Mouse (Mus musculus) thymus, adult 2 months (tissue): Measurements from ENCODE around the gene Polr3e. TPM values are rescaled to one million over a fixed set of nuclear protein-coding genes. Genes with fewer than 3 reads are reported as not detected.

Experiments
- DNase-seq: peaks from one replicate; pipeline ENCODE4 v3.0.0; 2021
- H3K27ac ChIP-seq: fragments of 200-500 bp; 2 replicates; pipeline ENCODE4 v1.5.1; 2012; ENCODE audit warnings: low read length, control low read depth; ENCODE audit not compliant: control insufficient read depth, insufficient read depth
- H3K27me3 ChIP-seq: fragments of 200-500 bp; 2 replicates; pipeline ENCODE4 v1.6.1; 2012; ENCODE audit warnings: mild to moderate bottlenecking, low read length, moderate library complexity, mixed read lengths; ENCODE audit not compliant: control insufficient read depth, insufficient read depth
- H3K36me3 ChIP-seq: fragments of 200-500 bp; 2 replicates; pipeline ENCODE4 v1.6.1; 2012; ENCODE audit warnings: mild to moderate bottlenecking, low read length, moderate library complexity; ENCODE audit not compliant: control insufficient read depth, insufficient read depth
- H3K4me1 ChIP-seq: fragments of 200-500 bp; replicated peaks from 2 replicates; pipeline ENCODE4 v1.6.1; 2012; ENCODE audit warnings: low read length; ENCODE audit not compliant: control insufficient read depth, insufficient read depth
- H3K4me3 ChIP-seq: fragments of 200-500 bp; 2 replicates; pipeline ENCODE4 v1.5.1; 2012; ENCODE audit warnings: mild to moderate bottlenecking, low read length, control low read depth, moderate library complexity; ENCODE audit not compliant: control insufficient read depth, insufficient read depth
- CTCF ChIP-seq: fragments of 200-500 bp; IDR thresholded peaks from 2 replicates; pipeline ENCODE4 v1.5.1; 2012; ENCODE audit warnings: mild to moderate bottlenecking, control low read depth, low read length, moderate library complexity, borderline replicate concordance; ENCODE audit not compliant: control insufficient read depth, poor library complexity, insufficient read depth; ENCODE audit errors: extremely low read depth
- POLR2A ChIP-seq: fragments of 200-500 bp; IDR thresholded peaks from 2 replicates; pipeline ENCODE4 v1.6.1; 2012; ENCODE audit warnings: mild to moderate bottlenecking, low read length, control low read depth, moderate library complexity; ENCODE audit not compliant: control insufficient read depth, poor library complexity, insufficient read depth; ENCODE audit errors: extremely low read depth
- WGBS: fragments of 180-500 bp; shearing (Covaris S2); methylation state at CpG from one replicate; pipeline ENCODE4 v1.1.7; 2018; 5-methylcytosine and 5-hydroxymethylcytosine counted together
- polyA plus RNA-seq: library from polyadenylated mRNA; depleted of rRNA; stranded (reverse); fragments of >200 nt; gene quantifications from 2 replicates; pipeline ENCODE4 v1.2.3, GENCODE M21; 2012

Gene Polr3e
- polyA plus RNA-seq, 1 experiment = 18.6 TPM

- no peak for DNase-seq
- no peak overlapping the region for H3K27ac ChIP-seq
- H3K4me1 ChIP-seq = peaks cover 6% of the 10 kb centered on the region; the same call in 1 of the 2 replicates
- H3K4me3 ChIP-seq = no peak overlapping the region
- no peaks in the 10 kb centered on the region for H3K27me3 ChIP-seq
- TF ChIP-seq CTCF (no peak), POLR2A (no peak)
- 96% methylated on average over 4 of the region's 4 CpGs for WGBS
- H3K36me3 ChIP-seq = peaks cover 10% of the 10 kb centered on the region; the same call in 1 of the 2 replicates
These were observed 33.8 kb upstream of the Polr3e start for GRCm38 (mm10) chr7:120883523-120884290.

GRCm38 (mm10) chr7:120884746-120885145, 32.8 kb upstream of the Polr3e start:
- Histone ChIP-seq H3K27ac (no peak overlapping the region), H3K4me1 (peaks cover 5% of the 10 kb centered on the region; the same call in 1 of the 2 replicates), H3K36me3 (peaks cover 10% of the 10 kb centered on the region; the same call in 1 of the 2 replicates), H3K4me3 (no peak overlapping the region), H3K27me3 (no peaks in the 10 kb centered on the region)
- WGBS = 95% methylated on average over 4 of the region's 4 CpGs
- TF ChIP-seq CTCF (no peak), POLR2A (no peak)
- DNase-seq = no peak

- Histone ChIP-seq H3K4me3 (no peak overlapping the region), H3K4me1 (no peaks in the 10 kb centered on the region), H3K27ac (no peak overlapping the region), H3K27me3 (no peaks in the 10 kb centered on the region), H3K36me3 (peaks cover 13% of the 10 kb centered on the region)
- 97% methylated on average over 5 of the region's 5 CpGs for WGBS
- no peak for DNase-seq
- no peak for TF ChIP-seq POLR2A
- TF ChIP-seq CTCF = no peak
These were observed 24.4 kb upstream of the Polr3e start for GRCm38 (mm10) chr7:120893123-120893522.

- WGBS = 92% methylated on average over 7 of the region's 7 CpGs
- no peak for DNase-seq
- no peaks in the 10 kb centered on the region for H3K27me3 ChIP-seq
These were observed 20.5 kb upstream of the Polr3e start for GRCm38 (mm10) chr7:120897054-120897453.

GRCm38 (mm10) chr7:120897711-120898335, 19.7 kb upstream of the Polr3e start:
- TF ChIP-seq CTCF (no peak), POLR2A (no peak)
- Histone ChIP-seq H3K36me3 (peaks cover 13% of the 10 kb centered on the region), H3K4me3 (no peak overlapping the region), H3K4me1 (peaks cover 4% of the 10 kb centered on the region), H3K27ac (no peak overlapping the region), H3K27me3 (no peaks in the 10 kb centered on the region)
- WGBS = 94% methylated on average over 9 of the region's 9 CpGs
- no peak for DNase-seq

More at GRCm38 (mm10) chr7:120897054-120897453, 20.5 kb upstream of the Polr3e start:
- TF ChIP-seq CTCF = no peak
- TF ChIP-seq POLR2A = no peak
- no peak overlapping the region for H3K4me3 ChIP-seq
- H3K4me1 ChIP-seq = peaks cover 4% of the 10 kb centered on the region
- peaks cover 13% of the 10 kb centered on the region for H3K36me3 ChIP-seq
- H3K27ac ChIP-seq = no peak overlapping the region

- no peak overlapping the region for H3K27ac ChIP-seq
- H3K27me3 ChIP-seq = no peaks in the 10 kb centered on the region
- 95% methylated on average over 4 of the region's 4 CpGs for WGBS
- H3K4me1 ChIP-seq = peaks cover 4% of the 10 kb centered on the region
- H3K36me3 ChIP-seq = peaks cover 13% of the 10 kb centered on the region
- no peak overlapping the region for H3K4me3 ChIP-seq
- TF ChIP-seq CTCF = no peak
- DNase-seq = no peak
These were observed 17.4 kb upstream of the Polr3e start for GRCm38 (mm10) chr7:120900191-120900590.
